Mouse (Mus musculus) hindbrain, postnatal 0 days (tissue): Measurements from ENCODE around the gene Chad. TPM values are rescaled to one million over a fixed set of nuclear protein-coding genes. Genes with fewer than 3 reads are reported as not detected.

Experiments
- ATAC-seq: fragments of 200-750 bp; cut with Nextera tagmentation; 2 replicates; pipeline ENCODE4 v1.8.0; 2017; ENCODE audit warnings: mild to moderate bottlenecking, moderate TSS enrichment, moderate library complexity
- DNase-seq: peaks from one replicate; pipeline ENCODE4 v3.0.0-alpha.2; 2015; ENCODE audit warnings: low spot score
- H3K27ac ChIP-seq: fragments of 300-500 bp; sonication (generic); 2 replicates; pipeline ENCODE4 v1.5.1; 2014; ENCODE audit warnings: mild to moderate bottlenecking
- H3K27me3 ChIP-seq: fragments of 300-500 bp; sonication (generic); 2 replicates; pipeline ENCODE4 v1.6.1; 2014; ENCODE audit warnings: low read length, mixed read lengths; ENCODE audit not compliant: insufficient read depth
- H3K36me3 ChIP-seq: fragments of 300-500 bp; sonication (generic); 2 replicates; pipeline ENCODE4 v1.6.1; 2014; ENCODE audit warnings: low read length, mixed read lengths; ENCODE audit not compliant: insufficient read depth
- H3K4me1 ChIP-seq: fragments of 300-500 bp; sonication (generic); 2 replicates; pipeline ENCODE4 v1.6.1; 2014; ENCODE audit warnings: antibody characterized with exemption, low read length, mixed read lengths; ENCODE audit not compliant: insufficient read depth
- H3K4me2 ChIP-seq: fragments of 300-500 bp; sonication (generic); 2 replicates; pipeline ENCODE4 v1.6.1; 2014; ENCODE audit warnings: low read depth, mild to moderate bottlenecking, low read length, moderate library complexity, mixed read lengths
- H3K4me3 ChIP-seq: fragments of 300-500 bp; sonication (generic); 2 replicates; pipeline ENCODE4 v1.5.1; 2014; ENCODE audit warnings: low read length
- H3K9ac ChIP-seq: fragments of 300-500 bp; sonication (generic); replicated peaks from 2 replicates; pipeline ENCODE4 v1.6.1; 2014; ENCODE audit warnings: mild to moderate bottlenecking, low read length, moderate library complexity, mixed read lengths
- H3K9me3 ChIP-seq: fragments of 300-500 bp; sonication (generic); 2 replicates; pipeline ENCODE4 v1.6.1; 2016; ENCODE audit warnings: low read length, mixed read lengths
- CTCF ChIP-seq: IDR thresholded peaks from 2 replicates; pipeline ENCODE4 v1.5.1; 2016; ENCODE audit warnings: antibody characterized with exemption, control low read depth, low read depth
- WGBS: fragments of 180-500 bp; shearing (Covaris S2); extraction: QIAGEN DNeasy Blood & Tissue Kit; methylation state at CpG from one replicate; pipeline ENCODE4 v1.1.7; 2014; 5-methylcytosine and 5-hydroxymethylcytosine counted together
- polyA plus RNA-seq: library from polyadenylated mRNA; unstranded; fragments of >200 nt; fragmentation: Nextera tagmentation; extraction: Ambion mirVana; gene quantifications from 2 replicates; pipeline ENCODE4 v1.2.1, GENCODE M21; 2015
- total RNA-seq: library from RNA; depleted of rRNA; stranded (reverse); fragments of >200 nt; gene quantifications from 2 replicates; pipeline ENCODE4 v1.2.3, GENCODE M21; 2014

Chad gene
- total and polyA plus RNA-seq, 2 experiments from 2014 or later = 1.2 TPM

GRCm38 (mm10) chr11:94598437-94599120 is 33.7 kb downstream of the Chad start:
- H3K9ac ChIP-seq = no peak overlapping the region
- no peaks in the 10 kb centered on the region for H3K27me3 ChIP-seq
- H3K4me3 ChIP-seq = no peak overlapping the region
- no peak for ATAC-seq
- no peak overlapping the region for H3K4me2 ChIP-seq
- no peaks in the 10 kb centered on the region for H3K9me3 ChIP-seq
- no peak for DNase-seq
- whole genome bisulfite sequencing = 85% methylated on average over 6 of the region's 6 CpGs
- no peaks in the 10 kb centered on the region for H3K36me3 ChIP-seq
- no peaks in the 10 kb centered on the region for H3K4me1 ChIP-seq
- H3K27ac ChIP-seq = no peak overlapping the region
- no peak for TF ChIP-seq CTCF

DNA sequence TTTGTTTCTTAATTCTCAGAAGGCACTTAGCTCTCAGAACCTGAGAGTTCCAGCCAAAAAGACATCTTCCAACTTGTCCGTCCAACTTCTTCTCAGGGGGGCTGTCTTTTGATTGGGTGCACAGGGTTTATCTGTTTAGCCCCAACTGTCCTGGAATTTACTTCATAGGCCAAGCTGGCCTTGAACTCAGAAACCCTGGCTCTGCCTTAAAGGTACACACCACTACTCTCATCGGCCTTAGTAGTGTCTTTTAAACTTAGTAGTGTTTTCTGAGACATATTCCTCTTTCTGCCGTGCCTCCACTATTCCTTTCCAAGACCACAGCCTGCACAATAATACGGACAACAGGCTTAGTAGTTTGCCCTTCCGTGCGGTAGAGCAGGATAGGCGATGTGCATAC is 35.6 kb downstream of the Chad start:
- no peaks in the 10 kb centered on the region for H3K9me3 ChIP-seq
- H3K36me3 ChIP-seq = no peaks in the 10 kb centered on the region
- no peaks in the 10 kb centered on the region for H3K4me1 ChIP-seq
- DNase-seq (no peak), ATAC-seq (no peak)
- H3K9ac ChIP-seq = no peak overlapping the region
- H3K27me3 ChIP-seq = no peaks in the 10 kb centered on the region
- no peak for TF ChIP-seq CTCF
- no peak overlapping the region for H3K27ac ChIP-seq
- H3K4me3 ChIP-seq = no peak overlapping the region
- no peak overlapping the region for H3K4me2 ChIP-seq
- WGBS = 92% methylated on average over 7 of the region's 7 CpGs

DNA sequence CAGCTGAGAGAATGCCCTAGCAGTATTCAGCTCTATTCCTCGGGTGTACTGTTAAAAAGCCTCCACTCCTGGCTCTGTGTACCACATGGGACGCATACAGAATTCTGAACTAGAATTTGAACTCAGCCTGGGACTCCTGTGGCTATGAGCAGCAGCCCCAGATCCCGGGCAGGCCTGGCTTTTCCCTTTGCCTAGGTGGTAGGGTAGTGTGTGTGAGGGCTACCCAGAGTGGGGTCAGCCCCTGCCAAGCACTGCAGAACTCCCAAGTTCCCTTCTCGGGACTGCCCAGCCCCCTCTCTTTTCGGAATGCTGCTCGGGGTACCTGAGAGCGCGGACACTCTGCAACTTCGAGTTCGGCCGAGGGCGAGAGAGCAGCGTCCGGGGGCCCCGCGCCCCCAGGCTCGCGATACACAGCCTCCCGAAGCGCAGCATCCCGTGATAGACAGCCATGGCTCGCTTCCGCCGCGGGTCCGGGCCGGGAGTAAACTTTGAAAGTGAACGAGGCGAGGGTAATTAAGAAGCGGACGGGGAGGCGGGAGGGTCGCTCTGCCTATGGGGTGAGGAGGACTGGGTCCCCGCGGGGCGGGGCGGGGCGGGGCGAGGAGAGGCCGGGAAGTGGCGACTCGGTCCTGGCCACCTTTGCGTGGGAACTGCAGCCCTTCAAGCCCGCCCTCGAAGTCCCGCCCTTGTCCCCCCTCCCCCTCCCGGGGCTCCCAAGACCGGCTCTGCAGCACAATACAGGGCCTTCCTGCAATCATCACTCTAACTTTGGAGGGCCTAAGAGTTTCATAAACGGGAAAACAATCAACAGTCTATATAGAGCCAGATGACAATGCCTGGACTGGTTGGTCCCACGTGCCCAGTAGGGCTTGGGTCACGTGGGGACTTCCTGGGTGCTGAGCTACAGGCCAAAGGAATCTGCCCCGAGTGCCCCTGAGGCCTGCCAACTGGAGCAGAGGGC is 36.8 kb downstream of the Chad start, which contains the start of gene Acsf2:
TSS of gene Acsf2 (minus strand) at position 551 of the 961 bp plus-strand sequence.
- H3K4me1 ChIP-seq = no peaks in the 10 kb centered on the region
- H3K4me2 ChIP-seq = peak within 1 kb of the TSS; percentile 76
- H3K4me3 ChIP-seq = peak within 1 kb of the TSS; percentile 39
- TF ChIP-seq CTCF = no peak
- under 1% methylated on average over 52 of the region's 52 CpGs for WGBS
- DNase-seq = peak; percentile 62
- peak; percentile 87 for ATAC-seq
- H3K27me3 ChIP-seq = no peaks in the 10 kb centered on the region
- H3K9ac ChIP-seq = peak within 1 kb of the TSS; percentile 35; the same call in 1 of the 2 replicates
- no peaks in the 10 kb centered on the region for H3K36me3 ChIP-seq
- H3K9me3 ChIP-seq = no peaks in the 10 kb centered on the region
- H3K27ac ChIP-seq = peak within 1 kb of the TSS; percentile 60; the same call in 1 of the 2 replicates

DNA sequence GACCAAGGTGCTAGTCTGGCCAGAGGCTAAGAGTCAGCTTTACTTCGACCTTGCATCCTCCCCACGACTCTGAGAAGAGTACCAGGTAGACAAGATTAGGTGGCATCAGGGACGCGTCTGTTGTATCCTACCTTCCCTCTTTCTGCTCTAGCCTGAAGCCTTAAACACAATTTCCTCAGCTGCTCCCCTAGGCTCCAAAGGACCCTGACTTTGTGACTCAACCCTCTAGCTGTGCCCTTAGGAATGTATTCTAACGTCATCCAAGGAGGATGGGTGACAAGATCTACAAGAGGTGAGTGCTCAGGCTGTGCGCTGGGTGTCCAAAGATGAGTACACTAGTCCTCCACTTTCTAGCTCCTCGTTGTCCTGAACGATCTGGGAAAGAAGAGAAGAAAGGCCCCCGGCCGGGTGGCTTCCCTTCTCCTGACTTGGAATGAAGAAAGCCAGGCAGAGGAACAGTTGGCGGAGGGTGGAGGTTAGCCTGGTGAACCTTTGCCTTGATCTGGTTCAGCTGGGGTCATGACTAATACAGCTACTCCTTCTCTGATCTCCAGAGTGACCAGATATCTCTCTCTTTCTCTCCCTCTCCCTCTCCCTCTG is 37.6 kb downstream of the Chad start:
- no peak for TF ChIP-seq CTCF
- WGBS = 61% methylated on average over 11 of the region's 11 CpGs
- H3K4me3 ChIP-seq = no peak overlapping the region
- DNase-seq (no peak), ATAC-seq (no peak)
- H3K27ac ChIP-seq = no peak overlapping the region
- H3K4me1 ChIP-seq = no peaks in the 10 kb centered on the region
- H3K4me2 ChIP-seq = peak overlapping the region; percentile 76
- no peaks in the 10 kb centered on the region for H3K9me3 ChIP-seq
- no peaks in the 10 kb centered on the region for H3K27me3 ChIP-seq
- no peaks in the 10 kb centered on the region for H3K36me3 ChIP-seq
- no peak overlapping the region for H3K9ac ChIP-seq

DNA sequence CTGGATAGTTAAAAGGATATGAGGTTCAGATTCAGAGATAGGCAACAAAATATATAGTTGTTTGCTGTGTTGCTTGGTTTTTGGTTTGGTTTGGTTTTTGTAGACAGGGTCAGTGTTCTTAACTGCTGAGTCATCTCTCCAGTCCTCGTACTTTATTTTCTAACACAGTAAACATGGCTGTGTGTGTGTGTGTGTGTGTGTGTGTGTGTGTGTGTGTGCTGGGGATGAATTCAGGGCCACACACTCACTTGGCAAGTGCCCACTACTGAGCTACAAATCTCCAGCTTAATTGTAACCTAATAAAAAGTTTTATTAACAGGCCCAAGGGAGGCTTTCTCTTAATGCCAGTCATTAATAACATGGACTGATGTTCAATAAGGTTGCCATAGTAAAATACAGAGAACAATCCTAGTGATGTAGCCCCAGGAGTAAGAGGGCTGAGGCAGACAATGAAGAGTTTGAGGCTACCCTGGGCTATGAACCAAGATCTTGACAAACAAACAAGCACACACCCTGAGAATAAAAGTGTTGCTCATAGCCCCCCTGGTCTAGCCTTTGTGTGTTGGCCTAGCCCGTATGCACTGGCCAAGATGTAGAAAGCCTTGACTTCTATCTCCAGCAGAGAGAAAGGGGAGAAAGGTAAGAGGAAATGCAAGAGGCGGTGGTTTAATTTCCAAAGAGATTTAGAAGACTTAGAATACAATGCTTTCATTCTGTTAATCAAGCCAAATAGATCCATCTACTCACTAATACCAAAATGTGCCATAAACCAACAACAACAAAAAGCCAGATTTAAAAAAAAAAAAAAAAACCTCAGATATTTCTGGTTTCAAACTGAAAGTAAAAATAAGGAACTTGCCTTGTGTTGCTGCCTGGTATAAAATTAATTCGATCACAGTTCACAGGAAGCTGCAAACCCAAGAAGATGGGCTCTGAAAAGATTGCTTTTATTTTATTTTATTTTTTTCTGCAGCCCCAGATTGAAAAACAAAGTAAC is 46.2 kb downstream of the Chad start:
- ATAC-seq (no peak), DNase-seq (peak; percentile 33)
- Histone ChIP-seq H3K27me3 (no peaks in the 10 kb centered on the region), H3K36me3 (no peaks in the 10 kb centered on the region), H3K9me3 (no peaks in the 10 kb centered on the region), H3K9ac (no peak overlapping the region), H3K27ac (no peak overlapping the region), H3K4me3 (no peak overlapping the region), H3K4me1 (no peaks in the 10 kb centered on the region), H3K4me2 (no peak overlapping the region)
- no peak for TF ChIP-seq CTCF
- 52% methylated on average over 4 of the region's 4 CpGs for WGBS
